Mouse (Mus musculus) lung, adult 18-20 months (tissue): ENCODE data around the gene Fuca1.

ENCODE experiments used
- DNase-seq, 2 experiments: peaks; one replicate each; pipeline ENCODE4 v3.0.0; 2022; ENCODE audit warnings: mixed read lengths in 2 of 2

Fuca1 gene

DNA sequence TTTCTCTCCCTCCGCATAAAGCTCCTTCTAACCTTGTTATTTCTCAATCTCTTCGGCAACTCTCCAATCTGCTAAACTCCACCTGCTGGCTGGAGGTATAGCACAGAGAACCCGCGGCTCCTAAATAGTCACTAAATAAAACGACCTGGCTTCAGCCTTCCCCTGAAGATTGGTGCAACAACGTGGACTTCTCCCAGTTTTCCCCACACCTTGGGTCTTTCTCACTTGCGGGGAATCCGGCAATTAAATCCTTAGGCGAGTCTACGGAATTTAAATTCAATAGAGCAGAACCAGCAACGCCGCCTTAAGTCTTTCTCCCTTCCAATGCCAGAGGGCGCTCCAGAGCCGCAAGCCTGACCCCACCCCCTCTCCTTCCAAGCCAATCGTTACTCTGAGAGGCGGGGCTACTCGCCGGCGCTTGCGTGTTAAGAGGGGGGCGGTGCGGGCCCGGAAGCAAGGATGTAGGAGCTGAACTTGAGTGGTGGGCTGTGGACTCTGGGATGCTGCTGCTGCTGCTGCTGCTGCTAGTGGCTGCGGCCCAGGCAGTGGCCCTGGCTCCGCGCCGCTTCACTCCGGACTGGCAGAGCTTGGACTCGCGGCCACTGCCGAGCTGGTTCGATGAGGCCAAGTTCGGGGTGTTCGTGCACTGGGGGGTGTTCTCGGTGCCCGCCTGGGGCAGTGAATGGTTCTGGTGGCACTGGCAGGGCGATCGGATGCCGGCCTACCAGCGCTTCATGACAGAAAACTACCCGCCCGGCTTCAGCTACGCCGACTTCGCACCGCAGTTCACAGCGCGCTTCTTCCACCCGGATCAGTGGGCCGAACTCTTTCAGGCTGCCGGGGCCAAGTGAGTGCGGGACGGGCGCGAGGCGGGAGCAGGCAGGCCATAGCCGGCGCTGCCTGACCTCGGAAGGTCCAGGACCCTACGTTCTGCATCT, at the start of gene Fuca1:
Fuca1 (plus strand) TSS at position 432 of the 938 bp plus-strand sequence.
- peak; percentile 96 to 97 for DNase-seq

GRCm38 (mm10) chr4:135872015-135872414, 48.5 kb upstream of the Fuca1 start:
- no peak for DNase-seq

- no peak for DNase-seq
These were observed 47.7 kb upstream of the Fuca1 start for GRCm38 (mm10) chr4:135872589-135873391.

- peak; percentile 90 to 92 for DNase-seq
These were observed 46.9 kb upstream of the Fuca1 start, which contains the start of gene Pnrc2 for GRCm38 (mm10) chr4:135873526-135874202. Pnrc2 (minus strand) TSS chr4:135873850.

DNA sequence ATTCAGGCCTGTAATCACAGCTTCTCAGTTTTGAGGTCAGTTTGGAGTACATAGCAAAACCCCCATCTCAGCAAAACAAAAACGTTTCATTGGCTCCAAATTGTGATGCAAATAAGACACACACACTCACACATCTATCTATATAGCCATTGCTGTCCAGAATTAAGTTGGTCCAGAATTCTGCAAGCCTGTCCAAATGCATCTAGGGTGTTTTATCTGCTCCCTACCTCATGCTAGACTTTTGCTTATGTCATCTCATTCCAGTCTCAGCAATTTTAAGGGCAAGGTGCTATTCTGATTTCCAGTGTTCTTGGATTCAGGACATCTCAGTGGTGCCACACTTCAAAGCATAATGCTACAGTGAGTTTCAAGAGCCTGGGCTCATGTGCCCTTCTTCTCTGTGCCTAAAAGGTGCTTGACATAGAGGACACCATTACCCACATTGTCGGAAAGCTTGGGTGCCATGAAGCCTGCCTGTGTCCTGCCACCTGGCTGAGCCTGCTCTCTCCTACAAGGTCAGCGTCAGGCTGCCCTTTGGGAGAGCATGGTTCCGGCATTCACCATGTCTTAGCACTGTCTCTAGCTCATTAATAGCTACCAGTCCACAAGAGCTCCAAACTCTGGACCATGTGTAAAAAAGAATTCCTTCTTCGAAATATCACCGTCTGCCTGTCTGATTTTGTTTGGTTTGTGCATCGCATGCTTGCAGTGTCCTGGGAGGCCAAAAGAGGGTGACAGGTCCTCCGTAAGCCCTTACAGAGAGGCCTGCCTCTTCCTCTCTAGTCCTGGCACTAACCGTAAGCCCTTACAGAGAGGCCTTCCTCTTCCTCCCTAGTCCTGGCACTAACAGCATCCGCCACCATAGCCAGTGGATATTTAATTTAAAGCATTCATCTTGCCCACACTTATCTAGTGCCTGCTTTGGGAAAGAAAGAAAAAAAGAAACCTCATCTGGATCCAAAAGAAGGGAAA, 45.7 kb upstream of the Fuca1 start:
- DNase-seq: no peak

- no peak for DNase-seq
These were observed 45.0 kb upstream of the Fuca1 start for GRCm38 (mm10) chr4:135875546-135875945.

DNA sequence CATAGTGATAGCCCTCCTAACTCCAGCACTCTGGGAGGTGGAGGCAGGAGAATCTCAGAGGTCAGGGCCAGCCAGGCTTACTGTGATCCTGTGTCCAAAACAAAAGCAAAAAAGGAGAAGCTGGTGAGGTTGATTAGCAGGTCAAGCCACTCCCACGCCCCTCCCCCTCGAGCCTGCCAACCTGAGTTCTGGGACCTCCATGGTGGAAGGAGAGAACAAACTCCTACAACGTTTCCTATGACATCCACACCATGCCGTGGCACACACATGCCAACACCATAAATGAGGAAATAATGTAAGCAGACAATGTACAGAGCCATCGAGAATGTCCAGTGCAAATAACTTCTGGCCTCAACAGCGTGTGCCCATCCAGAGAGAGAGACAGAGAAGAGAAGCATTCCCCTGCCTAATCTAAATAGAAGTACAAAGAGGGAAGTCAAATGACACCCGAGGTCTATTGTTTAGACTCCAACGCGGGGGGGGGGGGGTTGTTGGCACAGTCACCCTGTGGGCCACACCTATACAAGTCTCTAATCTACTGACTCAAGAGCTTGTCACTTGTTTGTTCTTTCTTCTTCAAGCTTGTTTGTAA, 44.4 kb upstream of the Fuca1 start:
- DNase-seq: peak; percentile 77 to 79

- peak; percentile 88 for DNase-seq
These were observed 43.9 kb upstream of the Fuca1 start for GRCm38 (mm10) chr4:135876583-135877020.

DNA sequence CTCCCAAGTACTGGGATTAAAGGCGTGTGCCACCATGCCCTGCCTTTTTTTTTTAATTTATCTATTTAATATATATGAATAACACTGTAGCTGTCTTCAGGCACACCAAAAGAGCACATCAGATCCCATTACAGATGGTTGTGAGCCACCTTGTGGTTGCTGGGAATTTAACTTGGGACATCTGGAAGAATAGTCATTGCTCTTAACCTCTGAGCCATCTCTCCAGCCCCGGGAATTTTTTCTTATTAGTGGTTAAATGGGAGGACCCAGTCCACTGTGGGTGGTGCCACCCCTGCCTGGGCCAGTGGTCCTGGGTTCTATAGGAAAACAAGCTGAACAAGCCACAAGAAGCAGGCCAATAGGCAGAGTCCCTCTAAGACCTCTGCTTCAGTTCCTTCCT, 42.8 kb upstream of the Fuca1 start:
- no peak for DNase-seq

DNA sequence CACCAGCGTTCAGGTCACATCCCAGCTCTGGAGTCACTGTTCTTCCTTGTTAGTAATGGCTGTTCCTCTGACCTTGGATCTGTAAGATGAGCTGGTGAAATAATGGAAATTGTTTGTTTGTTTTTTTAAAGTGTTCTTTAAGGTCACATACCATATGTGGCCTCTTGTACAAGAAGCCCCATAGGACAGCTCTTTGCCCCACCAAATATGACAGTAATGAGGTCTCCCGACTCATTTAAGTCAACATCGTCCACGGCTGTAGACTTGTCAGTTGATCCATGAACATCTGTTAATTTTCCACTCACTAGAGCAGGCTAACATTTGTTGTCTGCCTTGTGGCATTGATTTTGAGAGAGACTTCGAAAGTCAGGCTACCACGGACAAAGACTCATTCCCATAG, 41.5 kb upstream of the Fuca1 start:
- DNase-seq: no peak

DNA sequence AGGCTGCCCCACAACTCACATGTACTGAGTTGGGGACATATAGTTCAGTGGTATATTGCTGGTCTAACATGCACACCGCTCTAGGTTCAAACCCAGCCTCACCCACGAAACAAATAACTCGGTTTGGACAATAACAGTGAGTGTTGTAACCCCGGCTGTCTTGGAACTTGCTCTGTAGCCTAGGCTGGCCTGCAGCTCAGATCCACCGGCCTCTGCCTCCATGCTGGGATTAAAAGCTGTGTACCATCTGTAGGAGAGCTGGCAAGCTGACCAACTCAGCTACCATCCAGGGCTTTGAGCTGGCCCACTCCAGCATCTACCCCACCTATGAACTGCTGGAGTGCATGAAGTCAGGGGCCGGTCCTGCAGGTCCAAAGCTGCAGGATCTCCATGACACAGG, 40.5 kb upstream of the Fuca1 start:
- no peak for DNase-seq

DNA sequence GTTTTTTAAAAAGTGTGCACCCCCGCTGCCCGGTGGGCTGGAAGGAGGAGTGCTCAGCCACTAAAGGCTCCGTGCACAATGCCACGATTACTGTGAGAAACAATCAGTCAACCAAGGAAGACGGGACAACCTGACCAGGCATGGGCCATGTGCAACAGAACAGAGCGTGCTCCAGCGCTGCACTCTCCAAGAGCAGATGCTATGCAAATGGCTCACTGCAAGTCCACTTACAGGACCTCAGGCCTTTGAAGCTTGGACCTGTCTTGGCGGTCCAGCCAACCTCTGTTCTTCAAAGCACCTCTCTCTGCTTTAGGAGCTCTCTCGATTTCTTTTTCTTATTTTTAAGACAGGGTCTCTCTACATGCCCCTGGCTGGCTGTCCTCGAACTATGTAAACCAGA, 40.0 kb upstream of the Fuca1 start:
- no peak for DNase-seq

DNA sequence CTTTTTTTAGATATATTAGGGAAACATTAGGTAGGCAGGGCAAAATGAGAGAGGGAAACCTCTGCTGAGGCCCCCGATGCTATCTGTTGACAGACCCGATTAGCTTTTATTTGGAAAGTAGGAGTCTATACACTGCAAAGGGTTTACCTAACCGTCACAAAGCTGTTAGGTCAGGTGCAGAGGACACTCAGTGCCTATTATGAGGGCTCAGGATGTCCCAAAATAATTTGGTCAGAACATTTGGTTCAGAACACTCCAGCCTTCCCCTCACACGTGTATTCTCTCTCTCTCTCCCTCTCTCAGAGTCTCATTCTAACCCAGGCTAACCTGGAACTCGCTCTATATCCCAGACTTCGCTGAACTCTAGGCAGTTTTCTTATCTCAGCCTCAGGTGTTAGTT, 38.5 kb upstream of the Fuca1 start:
- DNase-seq: no peak

- DNase-seq: peak in 1 of 2 experiments; percentile 38
These were observed 37.1 kb upstream of the Fuca1 start for GRCm38 (mm10) chr4:135883401-135883851.

GRCm38 (mm10) chr4:135883881-135884516, 36.5 kb upstream of the Fuca1 start:
- no peak for DNase-seq

- no peak for DNase-seq
These were observed 36.0 kb upstream of the Fuca1 start for GRCm38 (mm10) chr4:135884531-135884930.

DNA sequence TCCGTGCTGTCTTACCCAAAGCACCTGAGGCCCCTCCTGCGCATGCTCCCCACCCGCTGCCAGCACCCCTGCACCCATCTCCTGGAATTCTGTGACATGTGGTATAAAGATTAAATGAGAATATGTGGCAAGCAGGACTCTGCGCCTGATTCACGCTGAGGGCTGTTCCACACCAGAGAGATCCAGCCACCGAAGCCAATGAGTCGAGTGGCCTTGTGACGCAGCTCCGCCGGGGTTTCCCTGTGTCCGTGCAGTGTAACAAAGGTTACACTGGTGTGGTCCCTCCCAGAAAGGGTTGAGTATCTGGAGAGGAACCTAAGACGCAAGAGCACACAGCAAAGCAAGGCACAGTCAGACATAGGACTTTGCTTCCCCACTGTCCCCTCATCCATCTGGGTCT, 34.9 kb upstream of the Fuca1 start:
- DNase-seq: no peak

- no peak for DNase-seq
These were observed 34.4 kb upstream of the Fuca1 start for GRCm38 (mm10) chr4:135886184-135886583.

DNA sequence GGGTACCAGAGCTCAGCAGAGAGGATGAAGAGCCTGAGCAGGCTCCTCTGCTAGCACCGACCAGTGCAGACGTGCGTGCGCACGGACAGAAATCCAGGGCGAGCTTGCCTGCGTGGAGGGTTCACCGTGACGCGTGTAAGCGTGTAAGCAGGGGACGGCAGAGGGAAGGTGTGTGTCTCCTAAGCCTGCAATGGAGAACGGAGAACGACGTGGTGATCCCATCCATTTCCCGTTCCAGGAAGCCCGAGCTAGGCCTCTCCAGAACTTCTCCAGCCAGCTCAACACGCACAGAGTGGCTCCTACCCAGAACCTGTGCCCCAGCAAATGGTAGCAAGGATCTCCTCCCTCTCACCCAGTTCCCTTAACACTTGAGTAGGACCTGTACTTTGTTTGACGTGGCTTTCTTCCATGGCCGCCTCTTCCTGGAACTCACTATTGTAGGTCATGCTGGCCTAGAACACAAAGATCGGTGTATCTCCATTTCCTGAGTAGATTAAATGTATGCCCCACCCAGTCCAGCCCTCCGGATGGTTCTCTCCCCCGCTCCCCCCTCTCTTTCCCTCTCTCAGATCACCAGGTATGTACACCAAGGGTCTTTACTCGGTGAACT, 32.0 kb upstream of the Fuca1 start:
- DNase-seq: no peak
